Mouse (Mus musculus): ENCODE measurements around the gene Slc30a9.

Gene Slc30a9

GRCm38 (mm10) chr5:67306698-67307521, at the start of gene Slc30a9:
Gene Slc30a9 (plus strand): TSS chr5:67306955.
- DNase-seq (ENCODE audit: low spot score in 2 of 2): peak; percentile 94 to 97

GRCm38 (mm10) chr5:67258473-67258872, 48.3 kb upstream of the Slc30a9 start:
- no peak for DNase-seq (ENCODE audit: low spot score in 2 of 2)

- DNase-seq (ENCODE audit: low spot score in 2 of 2): no peak
These were observed 46.6 kb upstream of the Slc30a9 start for GRCm38 (mm10) chr5:67260159-67260530.

GRCm38 (mm10) chr5:67260531-67261371, 46.0 kb upstream of the Slc30a9 start, which contains the start of gene Tmem33:
Gene Tmem33 (plus strand): TSS chr5:67260565.
- peak; percentile 91 to 94 for DNase-seq (ENCODE audit: low spot score in 2 of 2)

- DNase-seq (ENCODE audit: low spot score in 2 of 2): no peak
These were observed 43.8 kb upstream of the Slc30a9 start for GRCm38 (mm10) chr5:67262964-67263363.

GRCm38 (mm10) chr5:67266106-67266505, 40.6 kb upstream of the Slc30a9 start:
- DNase-seq (ENCODE audit: low spot score in 2 of 2): no peak

- DNase-seq (ENCODE audit: low spot score in 2 of 2): no peak
These were observed 37.4 kb upstream of the Slc30a9 start for GRCm38 (mm10) chr5:67269309-67269708.

GRCm38 (mm10) chr5:67279407-67279806, 27.3 kb upstream of the Slc30a9 start:
- no peak for DNase-seq (ENCODE audit: low spot score in 2 of 2)

- no peak for DNase-seq (ENCODE audit: low spot score in 2 of 2)
These were observed 26.9 kb upstream of the Slc30a9 start for GRCm38 (mm10) chr5:67279840-67280239.

GRCm38 (mm10) chr5:67280400-67280799, 26.4 kb upstream of the Slc30a9 start:
- DNase-seq (ENCODE audit: low spot score in 2 of 2): no peak

- DNase-seq (ENCODE audit: low spot score in 2 of 2): peak in 1 of 2 experiments; percentile 55
These were observed 11.7 kb upstream of the Slc30a9 start for GRCm38 (mm10) chr5:67295029-67295428.

- no peak for DNase-seq (ENCODE audit: low spot score in 2 of 2)
These were observed 11.1 kb upstream of the Slc30a9 start for GRCm38 (mm10) chr5:67295682-67296081.

- no peak for DNase-seq (ENCODE audit: low spot score in 2 of 2)
These were observed 10.6 kb upstream of the Slc30a9 start for GRCm38 (mm10) chr5:67296171-67296570.

GRCm38 (mm10) chr5:67297026-67297813, 9.5 kb upstream of the Slc30a9 start:
- no peak for DNase-seq (ENCODE audit: low spot score in 2 of 2)

GRCm38 (mm10) chr5:67299847-67300412, 6.8 kb upstream of the Slc30a9 start:
- no peak for DNase-seq (ENCODE audit: low spot score in 2 of 2)

GRCm38 (mm10) chr5:67300926-67301597, 5.7 kb upstream of the Slc30a9 start:
- DNase-seq (ENCODE audit: low spot score in 2 of 2): peak in 1 of 2 experiments; percentile 48

GRCm38 (mm10) chr5:67301722-67302331, 4.9 kb upstream of the Slc30a9 start:
- peak in 1 of 2 experiments; percentile 41 for DNase-seq (ENCODE audit: low spot score in 2 of 2)

- DNase-seq (ENCODE audit: low spot score in 2 of 2): no peak
These were observed 2.9 kb upstream of the Slc30a9 start for GRCm38 (mm10) chr5:67303816-67304215.

GRCm38 (mm10) chr5:67307659-67308222, 986 bp downstream of the Slc30a9 start:
- peak; percentile 21 to 67 for DNase-seq (ENCODE audit: low spot score in 2 of 2)
